Mouse (Mus musculus) thymus, adult 2 months (tissue): Measurements from ENCODE around the gene Gm47996.
"Not testable (repeated sequence)": the region's sequence is repeated elsewhere in the genome, so short reads cannot be mapped to it uniquely, and the experiment has no call there.

Source experiments
- CTCF ChIP-seq: fragments of 200-500 bp; IDR thresholded peaks from 2 replicates; pipeline ENCODE4 v1.5.1; 2012; ENCODE audit warnings: mild to moderate bottlenecking, control low read depth, low read length, moderate library complexity, borderline replicate concordance; ENCODE audit not compliant: control insufficient read depth, poor library complexity, insufficient read depth; ENCODE audit errors: extremely low read depth
- POLR2A ChIP-seq: fragments of 200-500 bp; IDR thresholded peaks from 2 replicates; pipeline ENCODE4 v1.6.1; 2012; ENCODE audit warnings: mild to moderate bottlenecking, low read length, control low read depth, moderate library complexity; ENCODE audit not compliant: control insufficient read depth, poor library complexity, insufficient read depth; ENCODE audit errors: extremely low read depth

GRCm38 (mm10) chr1:151209824-151210355, at the start of gene Gm47996:
- not testable (repeated sequence) for TF ChIP-seq CTCF, POLR2A
